Mouse (Mus musculus): ENCODE results near the gene Gm5926.
"Not testable (repeated sequence)": the region's sequence is repeated elsewhere in the genome, so short reads cannot be mapped to it uniquely, and the experiment has no call there.

Gene Gm5926

DNA sequence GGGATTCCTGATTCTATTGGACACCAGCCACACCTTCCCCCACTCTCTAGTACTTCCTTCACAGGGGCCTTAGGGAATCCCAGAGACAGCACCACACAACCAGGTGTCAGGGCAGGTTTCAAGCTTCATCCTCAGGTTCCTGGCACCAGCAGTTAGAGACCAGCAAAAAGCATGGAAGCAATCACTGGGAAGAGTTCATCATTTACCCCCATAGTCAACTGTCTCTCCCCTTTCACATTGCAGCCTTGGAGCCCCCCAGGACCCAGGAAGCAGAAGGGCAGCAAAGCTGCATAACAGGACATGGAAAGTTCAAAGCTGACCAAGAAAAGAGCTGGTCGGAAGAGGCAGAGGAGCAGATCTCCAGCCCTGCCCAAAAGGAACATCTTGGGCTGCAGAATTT, at the start of gene Gm5926:
Gene Gm5926, plus strand, starts transcription at position 301 of the 400 bp plus-strand sequence.
- DNase-seq (ENCODE audit: low read depth, low spot score): not testable (repeated sequence)

DNA sequence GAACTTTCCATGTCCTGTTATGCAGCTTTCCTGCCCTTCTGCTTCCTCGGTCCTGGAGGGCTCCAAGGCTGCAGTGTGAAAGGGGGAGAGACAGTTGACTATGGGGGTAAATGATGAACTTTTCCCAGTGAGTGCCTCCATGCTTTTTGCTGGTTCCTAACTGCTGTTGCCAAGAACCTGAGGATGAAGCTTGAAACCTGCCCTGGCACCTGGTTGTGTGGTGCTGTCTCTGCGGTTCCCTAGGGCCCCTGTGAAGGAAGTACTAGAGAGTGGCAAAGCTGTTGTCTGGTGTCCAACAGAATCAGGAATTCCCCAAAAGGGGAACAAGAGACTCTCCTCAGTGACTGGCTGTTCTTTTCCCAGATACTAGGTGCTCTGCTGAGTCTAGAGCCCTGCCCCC, 49.5 kb upstream of the Gm5926 start:
- DNase-seq (ENCODE audit: low read depth, low spot score): not testable (repeated sequence)

DNA sequence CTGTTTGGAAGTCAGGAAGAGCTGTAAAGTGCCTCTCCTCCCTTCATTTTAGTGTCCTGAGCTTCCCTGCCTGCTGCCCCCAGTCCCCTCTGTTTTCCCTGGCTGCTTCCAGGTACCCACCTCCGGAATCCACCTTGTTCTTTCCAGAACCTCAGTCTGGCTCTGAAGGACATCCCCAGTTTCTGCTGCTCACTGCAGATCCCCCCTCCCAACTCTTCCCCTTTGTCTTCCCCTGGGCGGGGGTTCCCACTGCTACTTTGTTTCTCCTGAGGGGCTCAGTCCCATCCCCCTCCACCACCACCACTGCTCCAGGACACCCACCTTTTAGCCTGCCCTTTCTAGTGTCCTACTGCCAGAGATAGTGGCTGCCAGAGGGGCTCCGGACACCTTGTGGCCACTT, 49.1 kb upstream of the Gm5926 start:
- DNase-seq (ENCODE audit: low read depth, low spot score): not testable (repeated sequence)

All from mesoderm, embryonic 11.5 days (tissue).